In the genomic region with DNA sequence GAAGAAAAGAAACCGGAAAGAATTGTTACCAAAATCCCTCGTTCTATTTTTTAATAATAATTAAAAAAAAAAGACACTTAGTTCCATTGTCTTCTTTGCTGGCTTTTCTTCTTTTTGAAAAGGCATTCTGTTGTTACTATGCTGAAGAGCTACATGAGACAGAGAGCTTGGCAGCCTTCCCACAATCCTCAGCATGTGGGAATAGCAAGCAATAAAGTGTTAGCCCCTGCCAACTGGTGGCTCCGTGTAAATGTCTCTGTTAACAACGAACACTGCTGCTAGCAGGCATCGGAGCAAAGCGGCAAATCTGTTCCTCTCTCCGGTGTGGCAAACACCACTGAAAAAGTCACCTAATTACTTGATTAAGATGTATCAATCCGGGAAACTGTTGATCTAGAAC, we compare ENCODE assay signal across 10 mouse cellular contexts.
DNase-seq lines count a peak whose midpoint lies in the region; ATAC-seq lines count a peak whose summit lies in the region.
"Had no signal": no experiment of that assay in that cellular context is flagged by ENCODE, and none has a peak within 500 bp of the region (broad histone marks: within the 10 kb centered on the region; RNA-seq: fewer than 3 reads in every experiment).

No protein-coding gene starts in this region.

- no peak overlapping the region for H3K9ac ChIP-seq in hindbrain, embryonic 15.5 days
- H3K9ac ChIP-seq: limb, embryonic 12.5 days; neural tube, embryonic 13.5 days had no signal

- 41% methylated on average over 8 of the region's 8 CpGs for WGBS in hindbrain, embryonic 15.5 days
- 91% methylated on average over 8 of the region's 8 CpGs for WGBS in hindbrain, embryonic 10.5 days

- no peak for DNase-seq in hindbrain, embryonic 10.5 days (ENCODE audit: low spot score)
- peak; percentile 7 to 19 for DNase-seq in cerebellum, adult 18-20 months
- peak; percentile 19 to 36 for DNase-seq in frontal cortex, postnatal 10 days (ENCODE audit: low spot score in 2 of 2)
- peak; percentile 18 for DNase-seq in lung, postnatal 36 days
- no peak for DNase-seq in thymus, postnatal 10 days (ENCODE audit: low spot score in 2 of 2)
- no peak for DNase-seq in spleen, postnatal 36 days (ENCODE audit: low spot score in 2 of 2)

- 0 out of 2 replicates have a peak, but pooled peaks cover 4% of the 10 kb centered on the region for H3K4me1 ChIP-seq in hindbrain, embryonic 15.5 days (replicated peaks)
- no peaks in the 10 kb centered on the region for H3K4me1 ChIP-seq in hindbrain, embryonic 10.5 days (replicated peaks)
- H3K4me1 ChIP-seq: limb, embryonic 12.5 days; neural tube, embryonic 13.5 days had no signal

- no peaks in the 10 kb centered on the region for H3K36me3 ChIP-seq in hindbrain, embryonic 15.5 days
- no peaks in the 10 kb centered on the region for H3K36me3 ChIP-seq in hindbrain, embryonic 10.5 days
- H3K36me3 ChIP-seq: limb, embryonic 12.5 days; neural tube, embryonic 13.5 days had no signal

- no peak overlapping the region for H3K4me2 ChIP-seq in hindbrain, embryonic 15.5 days
- H3K4me2 ChIP-seq: limb, embryonic 12.5 days; neural tube, embryonic 13.5 days had no signal

- H3K27ac ChIP-seq in hindbrain, embryonic 15.5 days (replicated peaks) = no peak overlapping the region
- H3K27ac ChIP-seq in hindbrain, embryonic 10.5 days = no peak overlapping the region
- H3K27ac ChIP-seq: limb, embryonic 12.5 days; neural tube, embryonic 13.5 days had no signal

- H3K4me3 ChIP-seq in hindbrain, embryonic 15.5 days = no peak overlapping the region
- no peak overlapping the region for H3K4me3 ChIP-seq in hindbrain, embryonic 10.5 days
- H3K4me3 ChIP-seq: erythroblast, embryonic 14.5 days; limb, embryonic 12.5 days; neural tube, embryonic 13.5 days had no signal

- no peaks in the 10 kb centered on the region for H3K27me3 ChIP-seq in hindbrain, embryonic 15.5 days
- no peaks in the 10 kb centered on the region for H3K27me3 ChIP-seq in hindbrain, embryonic 10.5 days (ENCODE audit: insufficient read depth, poor library complexity, severe bottlenecking)
- H3K27me3 ChIP-seq: limb, embryonic 12.5 days; neural tube, embryonic 13.5 days had no signal

- H3K9me3 ChIP-seq in hindbrain, embryonic 15.5 days = no peaks in the 10 kb centered on the region
- peaks cover 9% of the 10 kb centered on the region; the same call in 1 of the 2 replicates for H3K9me3 ChIP-seq in hindbrain, embryonic 10.5 days
- H3K9me3 ChIP-seq: neural tube, embryonic 13.5 days had no signal

- peak; percentile 45; the same call in 1 of the 2 replicates for ATAC-seq in hindbrain, embryonic 15.5 days (ENCODE audit: low FRiP score, low read depth)

Comparison
In these comparisons a context has a peak if more than half of its experiments do, and no peak if none do; other contexts are left out.
1. DNase-seq: peak in cerebellum, adult 18-20 months (2 of 2), frontal cortex, postnatal 10 days (2 of 2) and lung, postnatal 36 days (single experiment); none in hindbrain, embryonic 10.5 days (single experiment), thymus, postnatal 10 days (0 of 2) and spleen, postnatal 36 days (0 of 2).